Mouse (Mus musculus) ES-E14 (cell line): ENCODE measurements around the gene Rpl23. TPM values are rescaled to one million over a fixed set of nuclear protein-coding genes. Genes with fewer than 3 reads are reported as not detected.
A peak's percentile ranks its signal among the peaks of the same experiment; 100 is the strongest.

ENCODE experiments used
- DNase-seq: peaks from one replicate; pipeline ENCODE4 v3.0.0-alpha.2; 2013; ENCODE audit warnings: low read depth, low spot score
- H3K27ac ChIP-seq: 2 replicates; pipeline ENCODE4 v1.5.1; 2012; ENCODE audit warnings: low read depth, mild to moderate bottlenecking, low read length, moderate library complexity, mixed read lengths; ENCODE audit not compliant: poor library complexity, insufficient read depth, severe bottlenecking
- H3K36me3 ChIP-seq: 2 replicates; pipeline ENCODE4 v1.6.1; 2012; ENCODE audit warnings: mild to moderate bottlenecking, low read length, moderate library complexity, mixed read lengths; ENCODE audit not compliant: control insufficient read depth, poor library complexity, insufficient read depth, severe bottlenecking
- H3K4me1 ChIP-seq, 2 experiments: fragments of 150-350 bp in 1 of 2; sonication (generic) in 1 of 2; 2 replicates each; pipeline ENCODE4 v1.6.1; 2012; ENCODE audit warnings: low read length in 2 of 2, mild to moderate bottlenecking in 1 of 2, mixed read lengths in 1 of 2; ENCODE audit not compliant: control insufficient read depth in 2 of 2, insufficient read depth in 2 of 2, poor library complexity in 1 of 2
- H3K4me3 ChIP-seq, 2 experiments: fragments of 150-350 bp in 1 of 2; sonication (generic) in 1 of 2; 2 replicates each; pipeline ENCODE4 v1.5.1; 2012; ENCODE audit warnings: low read length in 2 of 2, low read depth in 1 of 2, mild to moderate bottlenecking in 1 of 2, mixed read lengths in 1 of 2; ENCODE audit not compliant: insufficient read depth in 1 of 2, poor library complexity in 1 of 2, severe bottlenecking in 1 of 2
- H3K9ac ChIP-seq: 2 replicates; pipeline ENCODE4 v1.6.1; 2012; ENCODE audit warnings: low read depth, mild to moderate bottlenecking, low read length, mixed read lengths; ENCODE audit not compliant: poor library complexity, insufficient read depth, severe bottlenecking
- H3K9me3 ChIP-seq: fragments of 150-350 bp; sonication (generic); 2 replicates; pipeline ENCODE4 v1.6.1; 2012; ENCODE audit warnings: low read depth, mild to moderate bottlenecking, low read length; ENCODE audit not compliant: control insufficient read depth, insufficient read depth
- CHD2 ChIP-seq: IDR thresholded peaks from 2 replicates; pipeline ENCODE4 v1.6.1; 2014; ENCODE audit warnings: mild to moderate bottlenecking, low read depth, low read length, inconsistent platforms
- HCFC1 ChIP-seq: IDR thresholded peaks from 2 replicates; pipeline ENCODE4 v1.6.1; 2012; ENCODE audit warnings: low read length, inconsistent platforms, borderline replicate concordance; ENCODE audit not compliant: insufficient read depth
- MAFK ChIP-seq: IDR thresholded peaks from 2 replicates; pipeline ENCODE4 v1.6.1; 2014; ENCODE audit warnings: mild to moderate bottlenecking, low read depth, low read length, inconsistent platforms; ENCODE audit not compliant: insufficient read depth
- ZC3H11A ChIP-seq: IDR thresholded peaks from 2 replicates; pipeline ENCODE4 v1.6.1; 2012; ENCODE audit warnings: low read depth, mild to moderate bottlenecking, inconsistent platforms, low read length, borderline replicate concordance
- ZNF384 ChIP-seq: IDR thresholded peaks from 2 replicates; pipeline ENCODE4 v1.6.1; 2012; ENCODE audit warnings: low read depth, low read length, inconsistent platforms
- in situ Hi-C, 2 experiments: fragments of 600-800 bp; cut with MboI; formaldehyde crosslinking; loops; one replicate each; pipeline ENCODE4 v1.15.1; 2025; ENCODE audit warnings: low sequenced_read_pairs in 2 of 2, inconsistent platforms in 1 of 2; ENCODE audit not compliant: unreplicated experiment in 2 of 2
- total RNA-seq: library from RNA; depleted of rRNA; stranded (reverse); fragments of 300-350 nt; gene quantifications from 2 replicates; pipeline ENCODE4 v1.2.3, GENCODE M21; 2012

Gene Rpl23
- total RNA-seq, 1 experiment, result 1,430 TPM

DNA sequence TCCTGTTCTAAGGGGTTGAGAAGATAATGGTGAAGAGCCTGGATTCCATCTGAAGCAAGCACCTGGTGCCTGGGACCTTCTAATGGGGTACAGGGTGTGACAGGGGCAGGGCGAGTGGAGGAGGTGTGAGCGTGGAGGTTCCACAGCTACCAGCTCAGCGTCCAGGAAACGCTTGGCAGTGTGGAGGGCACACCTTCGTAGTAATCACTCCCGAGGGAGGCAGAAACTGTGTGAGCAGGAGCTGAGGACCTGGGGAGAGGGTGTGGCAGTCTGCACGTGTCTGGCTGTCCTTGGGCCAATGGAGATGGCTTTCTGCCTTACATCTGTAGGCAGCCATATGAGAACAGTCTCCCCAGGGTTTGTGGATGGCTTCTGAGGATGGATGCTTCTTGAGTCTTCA is 30.8 kb upstream of the Rpl23 start:
- TF ChIP-seq MAFK (no peak), ZNF384 (no peak), HCFC1 (no peak), ZC3H11A (no peak), CHD2 (no peak)
- Histone ChIP-seq H3K9me3 (no peaks in the 10 kb centered on the region), H3K9ac (no peak overlapping the region), H3K4me3 (no peak overlapping the region), H3K36me3 (peaks cover 64% of the 10 kb centered on the region), H3K4me1 (peaks cover 12 to 70% of the 10 kb centered on the region in 2 experiments), H3K27ac (no peak overlapping the region)
- in situ Hi-C loops, result no loop called here
- no peak for DNase-seq

DNA sequence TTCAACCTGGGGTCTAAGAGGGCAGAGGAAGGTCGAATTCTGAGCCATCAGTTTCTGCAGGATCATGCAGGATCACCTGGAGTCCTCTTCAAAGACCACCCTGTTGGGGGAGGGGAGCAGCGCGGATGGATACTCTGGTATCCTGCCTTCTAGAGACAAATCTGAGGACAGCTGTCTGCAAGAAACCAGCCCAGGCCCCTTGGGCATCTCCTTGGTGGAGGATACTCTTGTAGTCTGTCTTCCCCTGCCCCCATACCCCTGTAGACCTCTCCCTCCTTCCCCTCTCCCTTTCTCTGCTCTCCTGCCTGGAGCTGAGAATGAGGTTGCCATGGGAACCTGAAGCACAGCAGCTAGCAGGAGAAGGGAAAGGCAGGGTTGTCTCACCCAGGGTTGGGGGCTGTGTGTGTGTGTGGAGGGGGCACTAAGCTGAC is 30.3 kb upstream of the Rpl23 start:
- Histone ChIP-seq H3K9me3 (no peaks in the 10 kb centered on the region), H3K4me1 (peaks cover 10 to 69% of the 10 kb centered on the region in 2 experiments), H3K27ac (no peak overlapping the region), H3K4me3 (no peak overlapping the region), H3K36me3 (peaks cover 63% of the 10 kb centered on the region), H3K9ac (no peak overlapping the region)
- no peak for TF ChIP-seq ZNF384
- no peak for TF ChIP-seq CHD2
- TF ChIP-seq MAFK, result no peak
- TF ChIP-seq ZC3H11A, result no peak
- no peak for TF ChIP-seq HCFC1
- DNase-seq, result no peak
- in situ Hi-C loops, result no loop called here

DNA sequence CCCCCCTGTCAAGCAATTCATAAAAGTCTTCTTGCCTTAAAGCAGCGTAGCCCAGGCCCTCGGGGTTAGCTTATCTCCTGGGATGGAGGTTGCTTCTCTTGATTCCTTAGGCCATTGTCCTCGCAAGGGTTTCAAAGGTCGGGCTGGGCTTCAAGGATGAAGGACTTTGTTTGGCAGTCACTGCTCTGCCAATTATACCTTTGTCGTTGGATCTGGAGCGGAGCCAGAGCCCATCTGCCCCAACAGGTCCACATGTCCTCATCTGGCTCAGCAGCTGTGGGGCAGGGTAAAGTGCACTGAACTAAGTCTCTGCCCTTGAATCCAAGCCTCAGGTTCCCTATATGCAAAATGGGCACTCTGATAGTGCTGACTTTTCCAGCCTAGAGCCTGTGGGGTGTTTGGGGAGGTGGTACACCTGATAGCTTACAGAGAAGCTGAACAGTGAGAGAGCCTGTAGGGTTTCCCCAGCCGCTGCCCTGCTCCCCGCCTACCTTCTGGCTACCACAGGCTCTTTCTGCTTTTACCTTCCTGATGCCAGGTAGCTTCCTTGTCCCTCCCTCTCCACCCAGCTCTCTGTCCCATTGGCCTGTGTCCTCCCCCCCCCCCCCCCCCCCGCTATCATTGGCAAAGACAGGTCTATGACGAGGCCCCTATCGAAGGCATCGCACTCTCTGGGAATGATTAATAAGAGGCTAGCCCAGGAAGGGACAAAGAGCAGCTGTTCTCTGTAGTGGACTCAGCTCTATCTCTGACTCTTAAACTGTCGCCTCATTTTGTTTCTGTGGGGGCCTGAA is 29.5 kb upstream of the Rpl23 start:
- H3K4me3 ChIP-seq, result no peak overlapping the region
- TF ChIP-seq HCFC1 (no peak), ZNF384 (no peak), ZC3H11A (no peak), CHD2 (no peak), MAFK (no peak)
- 0 out of 2 replicates have a peak overlapping the region, but pooled peaks have one; percentile 5 for H3K27ac ChIP-seq
- H3K9me3 ChIP-seq, result no peaks in the 10 kb centered on the region
- peaks cover 12 to 71% of the 10 kb centered on the region in 2 experiments for H3K4me1 ChIP-seq
- DNase-seq, result no peak
- in situ Hi-C loops, result no loop called here
- H3K36me3 ChIP-seq, result peaks cover 66% of the 10 kb centered on the region
- H3K9ac ChIP-seq, result 0 out of 2 replicates have a peak overlapping the region, but pooled peaks have one; percentile 2

DNA sequence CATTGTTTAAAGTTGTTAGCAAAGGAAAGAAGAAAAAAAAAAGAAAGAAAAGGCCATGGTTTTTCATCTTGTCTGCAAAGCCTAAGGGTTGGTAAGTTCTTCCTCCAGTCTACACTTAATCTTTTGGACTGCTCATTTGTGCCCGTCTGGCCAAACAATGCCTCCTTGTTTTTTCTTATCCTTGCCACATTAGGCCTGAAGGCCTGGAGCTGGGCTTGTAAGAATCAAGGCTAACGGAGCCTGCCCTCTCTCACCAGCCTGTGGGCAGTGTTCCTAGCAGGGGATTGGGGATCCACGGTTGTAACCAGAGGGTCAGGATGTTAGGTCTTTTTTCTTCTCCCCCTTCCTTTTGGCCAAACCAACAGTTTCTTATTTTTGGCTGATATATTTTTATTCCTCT is 28.7 kb upstream of the Rpl23 start:
- Histone ChIP-seq H3K27ac (no peak overlapping the region), H3K9ac (no peak overlapping the region), H3K4me3 (no peak overlapping the region), H3K36me3 (peaks cover 64% of the 10 kb centered on the region), H3K4me1 (peaks cover 10 to 71% of the 10 kb centered on the region in 2 experiments), H3K9me3 (no peaks in the 10 kb centered on the region)
- DNase-seq, result no peak
- in situ Hi-C loops, result no loop called here
- TF ChIP-seq HCFC1 (no peak), MAFK (no peak), ZNF384 (no peak), CHD2 (no peak), ZC3H11A (no peak)
